Mouse (Mus musculus) thymus, postnatal 4 days (tissue): ENCODE results near the gene Gm10392.

Experiments used
- DNase-seq: peaks from one replicate; pipeline ENCODE4 v3.0.0; 2021

Gene Gm10392

GRCm38 (mm10) chr11:77491123-77491501 lies 27.9 kb downstream of the Gm10392 start:
- DNase-seq, result peak; percentile 98

GRCm38 (mm10) chr11:77490451-77490850 lies 28.5 kb downstream of the Gm10392 start:
- no peak for DNase-seq

GRCm38 (mm10) chr11:77489591-77490235 lies 29.3 kb downstream of the Gm10392 start, which contains the start of gene Ankrd13b:
TSS of gene Ankrd13b (minus strand) at chr11:77489678.
- DNase-seq, result peak; percentile 78

GRCm38 (mm10) chr11:77488771-77489581 lies 30.0 kb downstream of the Gm10392 start:
- DNase-seq, result peak; percentile 66

- no peak for DNase-seq
These were observed 32.2 kb downstream of the Gm10392 start for GRCm38 (mm10) chr11:77486798-77487197.

- no peak for DNase-seq
These were observed 33.8 kb downstream of the Gm10392 start for GRCm38 (mm10) chr11:77485229-77485628.

GRCm38 (mm10) chr11:77483510-77484255 lies 35.3 kb downstream of the Gm10392 start:
- peak; percentile 78 for DNase-seq

GRCm38 (mm10) chr11:77483043-77483442 lies 36.0 kb downstream of the Gm10392 start:
- DNase-seq, result no peak

- no peak for DNase-seq
These were observed 42.1 kb downstream of the Gm10392 start for GRCm38 (mm10) chr11:77476895-77477294.

GRCm38 (mm10) chr11:77476216-77476615 lies 42.8 kb downstream of the Gm10392 start:
- DNase-seq, result no peak

- DNase-seq, result no peak
These were observed 46.2 kb downstream of the Gm10392 start for GRCm38 (mm10) chr11:77472775-77473174.

GRCm38 (mm10) chr11:77471407-77471806 lies 47.6 kb downstream of the Gm10392 start:
- DNase-seq, result no peak

GRCm38 (mm10) chr11:77468397-77468796 lies 50.6 kb downstream of the Gm10392 start:
- no peak for DNase-seq

GRCm38 (mm10) chr11:77467784-77468183 lies 51.2 kb downstream of the Gm10392 start:
- DNase-seq, result peak; percentile 96

- DNase-seq, result peak; percentile 96
These were observed 51.8 kb downstream of the Gm10392 start for GRCm38 (mm10) chr11:77467157-77467556.
